Mouse (Mus musculus): ENCODE measurements at regions not wholly inside any gene's neighbourhood (a gene's known extent, or its start where the extent isn't known, plus 50 kb on each side); places are given as distances from the start of the nearest gene placed in this dataset.

DNA sequence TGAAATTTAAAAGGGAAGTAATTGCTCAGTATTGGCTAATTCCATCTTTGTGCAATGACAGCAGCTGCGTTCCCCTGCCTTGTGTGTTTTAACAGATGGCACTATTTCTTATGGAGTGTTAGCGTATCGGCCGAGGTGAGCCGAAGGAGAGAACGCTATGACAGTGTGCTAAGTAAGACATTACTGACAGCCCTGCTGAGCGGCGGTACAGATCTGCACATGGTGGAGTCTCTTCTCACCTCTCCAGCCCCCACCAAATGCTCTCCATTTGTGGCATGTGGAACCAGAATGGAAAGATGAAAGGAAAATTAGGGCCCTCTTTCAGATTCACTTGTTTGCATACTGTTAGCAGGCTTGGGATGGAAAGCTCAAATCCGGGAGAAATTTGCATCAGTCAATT is 291.5 kb downstream of the Rnf144b start:
- ATAC-seq (ENCODE audit: low FRiP score) = no peak

DNA sequence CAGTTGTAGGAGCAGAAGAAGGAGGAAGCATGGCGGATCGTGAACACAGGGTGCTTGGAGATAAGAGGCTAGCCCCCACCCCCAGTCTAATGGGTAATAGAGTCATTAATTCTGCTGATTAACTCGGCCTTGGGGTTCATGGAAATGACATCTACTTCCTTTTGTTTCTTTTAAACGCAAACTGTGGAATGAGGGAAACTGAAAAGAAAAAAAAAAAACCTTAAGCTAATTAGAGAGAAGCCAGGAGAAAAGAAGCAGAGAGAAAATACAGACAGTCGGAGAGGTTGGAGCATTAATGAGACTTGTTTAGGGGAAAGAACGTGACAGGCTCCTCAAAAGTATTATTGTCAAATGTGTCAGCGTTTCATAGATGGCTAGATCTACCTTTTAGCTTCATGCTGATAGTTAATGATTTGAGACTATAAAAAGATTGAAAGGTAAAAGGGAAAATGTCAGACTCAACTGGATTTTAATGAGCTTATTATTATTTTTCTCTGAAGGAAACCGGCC is 307.5 kb downstream of the Rnf144b start:
- no peak overlapping the region for H3K9ac ChIP-seq (replicated peaks; ENCODE audit: low read length, poor library complexity, severe bottlenecking)
- no peak for TF ChIP-seq CTCF (IDR thresholded peaks at IDR 0.05)
- no peak overlapping the region for H3K4me2 ChIP-seq (ENCODE audit: low read depth, low read length, poor library complexity, severe bottlenecking)
- no peaks in the 10 kb centered on the region for H3K9me3 ChIP-seq (ENCODE audit: low read length)
- H3K36me3 ChIP-seq (ENCODE audit: insufficient read depth, low read length) = no peaks in the 10 kb centered on the region
- H3K4me1 ChIP-seq (ENCODE audit: insufficient read depth, low read length) = peaks cover 3% of the 10 kb centered on the region; the same call in 1 of the 2 replicates
- DNase-seq (ENCODE audit: low spot score) (no peak), ATAC-seq (ENCODE audit: low FRiP score) (no peak)
- H3K27me3 ChIP-seq (ENCODE audit: insufficient read depth, low read length) = no peaks in the 10 kb centered on the region
- H3K27ac ChIP-seq (ENCODE audit: low read depth, low read length) = peak overlapping the region; percentile 55
- H3K4me3 ChIP-seq (ENCODE audit: low read depth, low read length) = no peak overlapping the region
- WGBS = 41% methylated on average over 8 of the region's 8 CpGs

More for the DNA sequence above, 291.5 kb downstream of the Rnf144b start:
- H3K4me1 ChIP-seq (ENCODE audit: insufficient read depth, low read length) = no peaks in the 10 kb centered on the region
- H3K36me3 ChIP-seq (ENCODE audit: insufficient read depth, low read length) = no peaks in the 10 kb centered on the region
- WGBS = 69% methylated on average over 9 of the region's 9 CpGs
- no peaks in the 10 kb centered on the region for H3K9me3 ChIP-seq (ENCODE audit: low read length)
- H3K4me3 ChIP-seq (ENCODE audit: low read depth, low read length) = no peak overlapping the region
- H3K9ac ChIP-seq (replicated peaks; ENCODE audit: low read length, poor library complexity, severe bottlenecking) = no peak overlapping the region
- TF ChIP-seq CTCF (IDR thresholded peaks at IDR 0.05) = no peak
- peak; percentile 39 for DNase-seq (ENCODE audit: low spot score)
- no peak overlapping the region for H3K4me2 ChIP-seq (ENCODE audit: low read depth, low read length, poor library complexity, severe bottlenecking)
- no peak overlapping the region for H3K27ac ChIP-seq (ENCODE audit: low read depth, low read length)
- H3K27me3 ChIP-seq (ENCODE audit: insufficient read depth, low read length) = no peaks in the 10 kb centered on the region

DNA sequence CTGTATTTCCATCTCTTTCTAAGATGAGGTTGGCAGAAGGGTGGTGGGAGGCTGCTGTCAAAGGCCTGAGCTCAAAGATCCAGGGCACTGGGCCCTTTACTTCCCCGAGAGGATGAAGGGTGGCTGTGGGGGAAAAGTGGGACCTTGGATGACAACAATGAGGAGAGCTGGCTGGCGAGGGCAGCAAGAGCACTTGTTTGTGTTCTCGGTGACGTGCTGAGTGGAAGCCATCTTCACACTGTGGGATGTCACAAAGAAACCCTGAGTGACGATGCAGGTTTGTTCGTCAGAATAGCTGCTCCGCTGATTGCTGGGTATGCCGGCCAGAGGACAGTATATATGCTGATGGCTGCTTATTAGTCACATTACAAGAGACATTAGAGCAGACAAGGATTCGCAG is 308.0 kb downstream of the Rnf144b start:
- H3K27me3 ChIP-seq (ENCODE audit: insufficient read depth, low read length) = no peaks in the 10 kb centered on the region
- 53% methylated on average over 9 of the region's 9 CpGs for WGBS
- no peak for TF ChIP-seq CTCF (IDR thresholded peaks at IDR 0.05)
- H3K4me2 ChIP-seq (ENCODE audit: low read depth, low read length, poor library complexity, severe bottlenecking) = no peak overlapping the region
- ATAC-seq (ENCODE audit: low FRiP score) = no peak
- H3K4me3 ChIP-seq (ENCODE audit: low read depth, low read length) = no peak overlapping the region
- peak overlapping the region; percentile 55 for H3K27ac ChIP-seq (ENCODE audit: low read depth, low read length)
- H3K36me3 ChIP-seq (ENCODE audit: insufficient read depth, low read length) = no peaks in the 10 kb centered on the region
- no peak for DNase-seq (ENCODE audit: low spot score)
- no peaks in the 10 kb centered on the region for H3K9me3 ChIP-seq (ENCODE audit: low read length)
- peaks cover 3% of the 10 kb centered on the region; the same call in 1 of the 2 replicates for H3K4me1 ChIP-seq (ENCODE audit: insufficient read depth, low read length)
- H3K9ac ChIP-seq (replicated peaks; ENCODE audit: low read length, poor library complexity, severe bottlenecking) = 0 out of 2 replicates have a peak overlapping the region, but pooled peaks have one; percentile 19

DNA sequence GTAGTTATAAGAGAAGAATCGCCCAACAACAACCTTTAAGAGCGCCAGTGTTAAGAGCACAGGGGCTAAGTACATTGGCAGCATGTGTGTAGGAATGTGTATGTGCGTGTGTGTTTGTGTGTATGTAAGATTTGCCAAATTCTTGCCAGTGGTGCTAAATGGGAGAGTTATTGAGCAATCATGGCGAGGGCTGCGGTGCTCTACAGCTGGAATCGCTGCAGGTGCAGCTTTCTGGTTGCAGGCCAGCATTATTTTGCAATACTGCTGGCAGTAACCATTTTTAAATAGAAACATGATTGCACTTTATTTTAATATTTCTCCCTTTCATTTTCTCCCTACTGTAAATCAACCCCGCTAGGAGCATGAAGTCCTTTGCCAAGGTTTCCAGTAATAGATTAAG is 313.2 kb downstream of the Rnf144b start:
- Histone ChIP-seq H3K4me3 (ENCODE audit: low read depth, low read length) (no peak overlapping the region), H3K4me2 (ENCODE audit: low read depth, low read length, poor library complexity, severe bottlenecking) (no peak overlapping the region), H3K4me1 (ENCODE audit: insufficient read depth, low read length) (no peaks in the 10 kb centered on the region), H3K27me3 (ENCODE audit: insufficient read depth, low read length) (no peaks in the 10 kb centered on the region), H3K36me3 (ENCODE audit: insufficient read depth, low read length) (no peaks in the 10 kb centered on the region), H3K9ac (replicated peaks; ENCODE audit: low read length, poor library complexity, severe bottlenecking) (no peak overlapping the region), H3K9me3 (ENCODE audit: low read length) (no peaks in the 10 kb centered on the region), H3K27ac (ENCODE audit: low read depth, low read length) (no peak overlapping the region)
- ATAC-seq (ENCODE audit: low FRiP score) = no peak
- WGBS = 92% methylated on average over 7 of the region's 7 CpGs
- no peak for TF ChIP-seq CTCF (IDR thresholded peaks at IDR 0.05)
- no peak for DNase-seq (ENCODE audit: low spot score)

DNA sequence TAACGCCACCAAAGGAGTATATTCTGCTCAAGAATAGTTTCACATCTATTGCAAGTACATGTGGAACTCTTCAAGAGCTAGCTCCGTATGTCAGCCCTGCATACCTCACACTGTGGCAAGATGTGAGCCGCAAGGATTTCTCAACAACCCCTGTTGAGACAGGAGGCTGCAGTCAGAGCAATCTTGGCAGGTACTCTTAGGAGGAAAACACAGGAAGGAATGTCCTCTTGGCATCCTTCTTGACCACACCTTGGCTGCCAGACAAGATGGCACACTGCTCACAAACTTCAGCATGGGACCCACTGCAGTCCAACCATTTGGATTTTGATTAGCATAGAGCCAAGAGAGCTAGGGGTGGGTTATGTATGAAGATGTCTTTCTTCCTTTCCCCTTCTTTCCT is 322.4 kb downstream of the Rnf144b start:
- Histone ChIP-seq H3K36me3 (ENCODE audit: insufficient read depth, low read length) (no peaks in the 10 kb centered on the region), H3K27ac (ENCODE audit: low read depth, low read length) (no peak overlapping the region), H3K9me3 (ENCODE audit: low read length) (no peaks in the 10 kb centered on the region), H3K4me1 (ENCODE audit: insufficient read depth, low read length) (no peaks in the 10 kb centered on the region), H3K9ac (replicated peaks; ENCODE audit: low read length, poor library complexity, severe bottlenecking) (no peak overlapping the region), H3K4me3 (ENCODE audit: low read depth, low read length) (no peak overlapping the region), H3K27me3 (ENCODE audit: insufficient read depth, low read length) (no peaks in the 10 kb centered on the region), H3K4me2 (ENCODE audit: low read depth, low read length, poor library complexity, severe bottlenecking) (no peak overlapping the region)
- DNase-seq (ENCODE audit: low spot score) (no peak), ATAC-seq (ENCODE audit: low FRiP score) (no peak)
- no peak for TF ChIP-seq CTCF (IDR thresholded peaks at IDR 0.05)
- 86% methylated on average over 3 of the region's 3 CpGs for WGBS

DNA sequence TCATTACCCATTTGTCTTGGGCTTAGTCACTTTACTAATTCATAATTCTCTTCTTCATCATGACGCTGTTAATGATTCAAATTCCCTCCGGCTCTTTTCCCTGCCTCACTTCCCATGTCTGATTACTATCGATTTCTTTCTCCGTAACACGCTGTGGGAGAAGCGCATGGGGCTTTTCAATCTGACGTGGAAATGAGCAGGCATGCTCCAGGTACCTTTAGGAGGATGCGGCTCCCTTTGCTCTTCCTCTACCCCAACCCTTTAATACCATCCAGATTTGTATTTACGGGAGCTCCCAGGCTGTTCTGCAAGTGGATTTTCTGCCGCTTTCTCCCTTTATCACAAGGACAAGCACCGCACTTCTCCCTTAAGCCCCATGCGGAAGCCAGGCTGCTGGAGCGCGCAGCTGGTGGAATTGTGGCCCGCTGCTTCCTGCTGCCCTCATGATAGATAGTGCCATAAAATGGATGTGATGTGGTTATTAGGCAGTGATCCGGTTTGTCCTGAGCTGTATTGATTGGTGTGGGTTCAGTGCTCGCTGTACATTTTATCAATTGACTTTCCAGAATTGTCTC is 329.8 kb downstream of the Rnf144b start:
- Histone ChIP-seq H3K4me3 (ENCODE audit: low read depth, low read length) (no peak overlapping the region), H3K9me3 (ENCODE audit: low read length) (no peaks in the 10 kb centered on the region), H3K9ac (replicated peaks; ENCODE audit: low read length, poor library complexity, severe bottlenecking) (no peak overlapping the region), H3K4me2 (ENCODE audit: low read depth, low read length, poor library complexity, severe bottlenecking) (peak overlapping the region; percentile 13), H3K4me1 (ENCODE audit: insufficient read depth, low read length) (no peaks in the 10 kb centered on the region), H3K36me3 (ENCODE audit: insufficient read depth, low read length) (no peaks in the 10 kb centered on the region), H3K27me3 (ENCODE audit: insufficient read depth, low read length) (no peaks in the 10 kb centered on the region), H3K27ac (ENCODE audit: low read depth, low read length) (no peak overlapping the region)
- ATAC-seq (ENCODE audit: low FRiP score) (no peak), DNase-seq (ENCODE audit: low spot score) (peak; percentile 21)
- WGBS = 50% methylated on average over 17 of the region's 17 CpGs
- no peak for TF ChIP-seq CTCF (IDR thresholded peaks at IDR 0.05)

Data from midbrain, postnatal 0 days (tissue).